In genomic region chr7:31290208-31290607, GRCm38 (mm10) we compare ENCODE assay signal across 39 mouse cellular contexts. TPM values are rescaled to one million over a fixed set of nuclear protein-coding genes. Genes with fewer than 3 reads are reported as not detected.
"Had no signal": no experiment of that assay in that cellular context is flagged by ENCODE, and none has a peak within 500 bp of the region (broad histone marks: within the 10 kb centered on the region; RNA-seq: fewer than 3 reads in every experiment).

TSS of gene Scgb2b2 (plus strand) at chr7:31290508.

- H3K36me3 ChIP-seq: limb, embryonic 10.5 days; limb, embryonic 12.5 days; limb, embryonic 13.5 days; limb, embryonic 15.5 days; liver, embryonic 12.5 days; liver, embryonic 13.5 days; liver, embryonic 15.5 days; lung, embryonic 15.5 days; midbrain, embryonic 10.5 days; midbrain, embryonic 12.5 days; midbrain, embryonic 13.5 days; midbrain, embryonic 15.5 days; neural tube, embryonic 12.5 days had no signal

- H3K9me3 ChIP-seq: limb, embryonic 15.5 days; liver, embryonic 15.5 days had no signal

- H3K27me3 ChIP-seq: limb, embryonic 12.5 days; limb, embryonic 13.5 days; limb, embryonic 15.5 days; liver, embryonic 12.5 days; liver, embryonic 13.5 days; liver, embryonic 15.5 days; lung, embryonic 15.5 days; megakaryocyte, embryonic 14.5 days; midbrain, embryonic 12.5 days; midbrain, embryonic 13.5 days; midbrain, embryonic 15.5 days; neural tube, embryonic 12.5 days had no signal

- H3K4me3 ChIP-seq: limb, embryonic 10.5 days; limb, embryonic 12.5 days; limb, embryonic 13.5 days; limb, embryonic 15.5 days; liver, embryonic 12.5 days; liver, embryonic 13.5 days; liver, embryonic 15.5 days; lung, embryonic 15.5 days; megakaryocyte, embryonic 14.5 days; midbrain, embryonic 10.5 days; midbrain, embryonic 12.5 days; midbrain, embryonic 13.5 days; midbrain, embryonic 15.5 days; myocyte; neural tube, embryonic 12.5 days had no signal

- H3K4me1 ChIP-seq: limb, embryonic 10.5 days; limb, embryonic 12.5 days; limb, embryonic 13.5 days; limb, embryonic 15.5 days; liver, embryonic 12.5 days; liver, embryonic 13.5 days; liver, embryonic 15.5 days; lung, embryonic 15.5 days; megakaryocyte, embryonic 14.5 days; midbrain, embryonic 10.5 days; midbrain, embryonic 12.5 days; midbrain, embryonic 13.5 days; midbrain, embryonic 15.5 days; neural tube, embryonic 12.5 days had no signal

- DNase-seq: left cerebral cortex, postnatal 4 days; liver; liver, embryonic 13.5 days; liver, postnatal 0 days; lung, adult 18-20 months; lung, adult 2 months; lung, embryonic 14.5 days; lung, postnatal 10 days; lung, postnatal 14 days; lung, postnatal 36 days; lung, postnatal 4 days; midbrain, embryonic 14.5 days had no signal

- H3K27ac ChIP-seq: limb, embryonic 10.5 days; limb, embryonic 12.5 days; limb, embryonic 13.5 days; limb, embryonic 15.5 days; liver, embryonic 12.5 days; liver, embryonic 13.5 days; liver, embryonic 14.5 days; liver, embryonic 15.5 days; lung, embryonic 15.5 days; macrophage; midbrain, embryonic 10.5 days; midbrain, embryonic 12.5 days; midbrain, embryonic 13.5 days; midbrain, embryonic 15.5 days; neural tube, embryonic 12.5 days had no signal

RNA-seq across cellular contexts. Expression of gene Scgb2b2, which starts in this region (rescaled TPM):
- polyA plus RNA-seq: limb, embryonic 10.5 days; limb, embryonic 11.5 days; limb, embryonic 12.5 days; limb, embryonic 13.5 days; limb, embryonic 14.5 days; limb, embryonic 15.5 days; liver, adult 2 months; liver, embryonic 11.5 days; liver, embryonic 12.5 days; liver, embryonic 13.5 days; liver, embryonic 14.5 days; liver, embryonic 15.5 days; liver, embryonic 16.5 days; liver, postnatal 0 days; lung, adult 2 months; lung, embryonic 14.5 days; lung, embryonic 15.5 days; lung, embryonic 16.5 days; lung, postnatal 0 days; macrophage; midbrain, embryonic 10.5 days; midbrain, embryonic 11.5 days; midbrain, embryonic 12.5 days; midbrain, embryonic 13.5 days; midbrain, embryonic 14.5 days; midbrain, embryonic 15.5 days; midbrain, embryonic 16.5 days; midbrain, postnatal 0 days; myocyte; neural tube, embryonic 11.5 days; neural tube, embryonic 12.5 days had no signal
